Mouse (Mus musculus): ENCODE measurements around the gene Pced1a.
A peak's percentile ranks its signal among the peaks of the same experiment; 100 is the strongest.

DNA sequence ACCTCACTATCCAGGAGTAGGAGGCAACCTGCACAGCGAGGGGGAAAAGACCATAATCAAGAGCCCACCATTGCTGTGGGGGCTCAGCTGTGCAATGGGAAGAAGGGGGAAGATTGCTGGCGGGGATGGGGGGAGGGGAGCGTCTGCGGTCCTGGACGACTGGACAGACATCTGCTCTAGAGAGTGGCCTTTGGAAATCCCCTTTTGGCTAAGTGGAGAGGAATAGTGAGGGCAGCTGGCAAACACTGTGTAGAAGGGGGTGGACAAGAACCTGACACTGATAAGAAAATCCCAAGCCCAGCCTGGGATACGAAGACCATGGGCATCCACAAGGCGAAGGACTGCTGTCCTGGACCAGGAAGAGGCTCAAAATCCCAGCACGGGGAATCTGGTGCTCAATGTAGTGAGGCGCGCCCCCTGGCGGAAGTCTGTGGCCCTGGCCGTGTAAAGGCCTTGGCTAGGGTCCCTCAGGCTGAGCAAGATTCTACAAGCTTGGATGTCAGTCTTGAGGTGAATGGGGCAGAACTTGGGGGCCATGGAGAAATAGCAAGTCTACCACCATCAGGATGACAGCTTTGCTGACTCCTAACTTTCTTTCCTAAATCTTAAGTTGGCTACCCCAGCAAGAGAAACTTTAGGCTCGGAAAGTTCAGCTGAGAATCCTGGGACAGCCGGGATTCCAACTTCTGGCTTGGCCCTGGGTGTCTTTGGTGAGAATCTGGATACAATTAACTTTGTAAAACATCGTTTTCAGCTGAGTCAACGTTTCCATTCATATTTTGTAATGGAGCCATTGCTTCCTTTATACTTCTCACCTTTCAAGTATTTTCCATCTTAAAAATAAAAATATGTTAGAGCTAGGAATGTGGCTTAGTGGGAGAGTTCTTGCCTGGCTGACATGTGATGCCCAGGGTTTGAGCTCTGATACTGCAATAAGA, 12.7 kb downstream of the Pced1a start:
- TF ChIP-seq CTCF (IDR thresholded peaks at IDR 0.05; ENCODE audit: low read depth) (peak; percentile 94), EP300 (IDR thresholded peaks at IDR 0.05; ENCODE audit: low read depth) (no peak)
